Mouse (Mus musculus): ENCODE results near the gene Agap1. TPM values are rescaled to one million over a fixed set of nuclear protein-coding genes. Genes with fewer than 3 reads are reported as not detected.

The Agap1 gene
- total RNA-seq, 2 experiments from 2014 or later: 49.2 to 71.7 TPM

- no peak for DNase-seq
Measured at GRCm38 (mm10) chr1:89616556-89616955, 161.9 kb downstream of the Agap1 start.

GRCm38 (mm10) chr1:89617336-89617735 is 162.7 kb downstream of the Agap1 start:
- peak in 1 of 2 experiments; percentile 39 for DNase-seq

GRCm38 (mm10) chr1:89619963-89620362 is 165.4 kb downstream of the Agap1 start:
- DNase-seq: peak; percentile 63 to 65

GRCm38 (mm10) chr1:89621014-89621791 is 166.6 kb downstream of the Agap1 start:
- peak; percentile 37 to 42 for DNase-seq

GRCm38 (mm10) chr1:89621952-89622351 is 167.3 kb downstream of the Agap1 start:
- DNase-seq: peak; percentile 88 to 89

- no peak for DNase-seq
Measured at GRCm38 (mm10) chr1:89622801-89623200, 168.2 kb downstream of the Agap1 start.

- no peak for DNase-seq
Measured at GRCm38 (mm10) chr1:89625312-89625711, 170.7 kb downstream of the Agap1 start.

- DNase-seq: no peak
Measured at GRCm38 (mm10) chr1:89625967-89626366, 171.4 kb downstream of the Agap1 start.

GRCm38 (mm10) chr1:89626940-89627339 is 172.3 kb downstream of the Agap1 start:
- no peak for DNase-seq

GRCm38 (mm10) chr1:89627650-89628049 is 173.0 kb downstream of the Agap1 start:
- DNase-seq: peak; percentile 41 to 55

- DNase-seq: no peak
Measured at GRCm38 (mm10) chr1:89630836-89631235, 176.2 kb downstream of the Agap1 start.

- DNase-seq: peak in 1 of 2 experiments; percentile 32
Measured at GRCm38 (mm10) chr1:89631747-89632146, 177.1 kb downstream of the Agap1 start.

GRCm38 (mm10) chr1:89634055-89634454 is 179.4 kb downstream of the Agap1 start:
- no peak for DNase-seq

GRCm38 (mm10) chr1:89635131-89635530 is 180.5 kb downstream of the Agap1 start:
- DNase-seq: no peak

GRCm38 (mm10) chr1:89637670-89638069 is 183.1 kb downstream of the Agap1 start:
- no peak for DNase-seq

GRCm38 (mm10) chr1:89643445-89644100 is 189.0 kb downstream of the Agap1 start:
- peak in 1 of 2 experiments; percentile 51 for DNase-seq

GRCm38 (mm10) chr1:89644120-89644519 is 189.5 kb downstream of the Agap1 start:
- DNase-seq: peak; percentile 52 to 70

GRCm38 (mm10) chr1:89646326-89647018 is 191.9 kb downstream of the Agap1 start:
- peak; percentile 71 to 78 for DNase-seq

- DNase-seq: no peak
Measured at GRCm38 (mm10) chr1:89647505-89647904, 192.9 kb downstream of the Agap1 start.

GRCm38 (mm10) chr1:89650557-89650956 is 196.0 kb downstream of the Agap1 start:
- peak in 1 of 2 experiments; percentile 34 for DNase-seq

- no peak for DNase-seq
Measured at GRCm38 (mm10) chr1:89656167-89656566, 201.6 kb downstream of the Agap1 start.

GRCm38 (mm10) chr1:89656643-89657321 is 202.2 kb downstream of the Agap1 start:
- DNase-seq: peak; percentile 73 to 84

Measured in adrenal gland, postnatal 36 days (tissue).